Mouse (Mus musculus): ENCODE measurements at regions not wholly inside any gene's neighbourhood (a gene's known extent, or its start where the extent isn't known, plus 50 kb on each side); places are given as distances from the start of the nearest gene placed in this dataset.
A peak's percentile ranks its signal among the peaks of the same experiment; 100 is the strongest.

DNA sequence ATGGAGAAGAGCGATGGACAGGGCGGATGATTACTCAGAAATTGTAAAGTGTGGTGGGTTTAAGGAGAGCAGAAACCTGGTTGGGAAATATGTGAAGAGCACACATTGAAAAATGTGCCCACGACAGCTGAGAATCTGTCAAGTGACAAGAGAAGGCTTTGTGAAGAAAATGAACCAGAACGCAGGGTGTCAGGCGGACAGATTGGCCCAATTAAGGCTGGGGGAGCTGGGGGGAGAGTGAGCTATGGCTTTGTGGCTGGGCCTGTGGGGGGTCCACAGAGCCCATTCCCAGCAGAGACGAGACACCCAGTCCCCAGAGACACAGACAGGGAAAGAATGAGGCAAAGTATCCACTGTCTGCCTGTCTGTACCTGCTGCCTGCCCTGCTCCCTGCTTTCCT is 153.3 kb downstream of the Shq1 start:
- DNase-seq (ENCODE audit: low spot score in 2 of 2), result no peak

- no peak for DNase-seq (ENCODE audit: low spot score in 2 of 2)
These were observed 158.3 kb downstream of the Shq1 start for GRCm38 (mm10) chr6:100512676-100513075.

GRCm38 (mm10) chr6:100510676-100511075 is 160.3 kb downstream of the Shq1 start:
- DNase-seq (ENCODE audit: low spot score in 2 of 2), result no peak

GRCm38 (mm10) chr6:100505506-100506247 is 165.3 kb downstream of the Shq1 start:
- no peak for DNase-seq (ENCODE audit: low spot score in 2 of 2)

- DNase-seq (ENCODE audit: low spot score in 2 of 2), result peak; percentile 47 to 62
These were observed 167.8 kb downstream of the Shq1 start for GRCm38 (mm10) chr6:100502961-100503782.

GRCm38 (mm10) chr6:100502139-100502538 is 168.8 kb downstream of the Shq1 start:
- no peak for DNase-seq (ENCODE audit: low spot score in 2 of 2)

- peak; percentile 35 to 54 for DNase-seq (ENCODE audit: low spot score in 2 of 2)
These were observed 170.2 kb downstream of the Shq1 start for GRCm38 (mm10) chr6:100500741-100501140.

GRCm38 (mm10) chr6:100500060-100500459 is 170.9 kb downstream of the Shq1 start:
- no peak for DNase-seq (ENCODE audit: low spot score in 2 of 2)

GRCm38 (mm10) chr6:100498861-100499271 is 172.1 kb downstream of the Shq1 start:
- no peak for DNase-seq (ENCODE audit: low spot score in 2 of 2)

GRCm38 (mm10) chr6:100498126-100498525 is 172.8 kb downstream of the Shq1 start:
- no peak for DNase-seq (ENCODE audit: low spot score in 2 of 2)

GRCm38 (mm10) chr6:100496135-100496534 is 174.8 kb downstream of the Shq1 start:
- no peak for DNase-seq (ENCODE audit: low spot score in 2 of 2)

- peak; percentile 25 to 41 for DNase-seq (ENCODE audit: low spot score in 2 of 2)
These were observed 175.8 kb downstream of the Shq1 start for GRCm38 (mm10) chr6:100495131-100495530.

DNA sequence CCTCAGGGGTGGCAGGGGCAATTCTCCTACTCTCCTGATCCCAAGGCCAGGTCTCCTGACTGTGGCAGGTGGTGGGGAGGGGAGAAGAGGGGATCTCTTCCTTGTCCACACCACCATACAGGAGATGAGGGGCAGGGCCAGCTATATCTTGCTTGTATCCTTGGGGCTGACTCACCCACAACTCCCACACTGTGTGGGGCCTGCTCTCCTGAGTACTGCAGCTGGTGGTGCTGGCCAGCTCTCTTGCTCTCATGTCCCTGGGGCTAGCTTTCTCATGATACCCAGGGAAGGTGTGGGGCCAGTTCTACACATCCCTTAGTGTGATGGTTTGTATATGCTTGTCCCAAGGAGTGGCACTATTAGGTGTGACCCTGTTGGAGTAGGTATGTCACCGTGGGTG is 177.4 kb downstream of the Shq1 start:
- no peak for DNase-seq (ENCODE audit: low spot score in 2 of 2)

GRCm38 (mm10) chr6:100491811-100492210 is 179.1 kb downstream of the Shq1 start:
- no peak for DNase-seq (ENCODE audit: low spot score in 2 of 2)

- no peak for DNase-seq (ENCODE audit: low spot score in 2 of 2)
These were observed 179.8 kb downstream of the Shq1 start for GRCm38 (mm10) chr6:100490920-100491712.

- DNase-seq (ENCODE audit: low spot score in 2 of 2), result no peak
These were observed 187.1 kb downstream of the Shq1 start for GRCm38 (mm10) chr6:100483836-100484235.

DNA sequence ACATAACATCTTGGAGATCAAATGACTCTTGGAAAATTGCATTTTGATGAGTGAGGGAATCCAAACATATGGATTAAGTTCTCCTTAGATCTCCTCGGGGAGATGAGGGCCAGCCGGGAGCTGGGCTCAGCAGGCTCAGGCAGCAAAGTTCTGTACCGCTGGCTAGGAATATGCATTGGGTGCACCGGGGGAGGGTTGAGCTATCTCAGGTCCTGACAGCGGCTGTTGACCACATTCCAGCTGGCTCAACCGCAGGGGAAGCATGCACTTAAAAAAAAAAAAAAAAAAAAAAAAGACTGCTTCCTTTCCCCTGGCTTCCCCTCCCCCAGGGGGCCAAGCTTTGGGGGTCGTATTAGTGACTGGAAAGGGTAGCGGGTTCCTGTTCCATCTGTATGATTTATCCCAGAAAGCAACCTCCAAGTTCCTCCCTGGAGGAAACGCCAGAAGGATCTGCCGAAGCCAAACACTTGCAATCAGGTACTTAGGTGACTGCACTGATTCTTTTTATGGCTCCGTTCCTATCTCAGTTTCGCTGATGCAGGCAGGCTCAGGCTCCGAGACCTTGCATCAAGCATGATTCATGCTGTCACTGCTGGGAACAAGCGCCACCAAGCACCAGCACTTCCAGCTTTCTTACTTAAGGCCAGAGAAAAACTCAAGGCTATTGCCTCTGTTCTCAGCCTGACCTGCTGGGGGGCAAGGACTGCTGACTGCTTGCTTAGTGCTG is 187.7 kb downstream of the Shq1 start:
- DNase-seq (ENCODE audit: low spot score in 2 of 2), result no peak

- DNase-seq (ENCODE audit: low spot score in 2 of 2), result no peak
These were observed 188.4 kb downstream of the Shq1 start for GRCm38 (mm10) chr6:100482572-100482971.

GRCm38 (mm10) chr6:100480525-100480924 is 190.4 kb downstream of the Shq1 start:
- no peak for DNase-seq (ENCODE audit: low spot score in 2 of 2)

- DNase-seq (ENCODE audit: low spot score in 2 of 2), result peak in 1 of 2 experiments; percentile 30
These were observed 191.1 kb downstream of the Shq1 start for GRCm38 (mm10) chr6:100479881-100480280.

DNA sequence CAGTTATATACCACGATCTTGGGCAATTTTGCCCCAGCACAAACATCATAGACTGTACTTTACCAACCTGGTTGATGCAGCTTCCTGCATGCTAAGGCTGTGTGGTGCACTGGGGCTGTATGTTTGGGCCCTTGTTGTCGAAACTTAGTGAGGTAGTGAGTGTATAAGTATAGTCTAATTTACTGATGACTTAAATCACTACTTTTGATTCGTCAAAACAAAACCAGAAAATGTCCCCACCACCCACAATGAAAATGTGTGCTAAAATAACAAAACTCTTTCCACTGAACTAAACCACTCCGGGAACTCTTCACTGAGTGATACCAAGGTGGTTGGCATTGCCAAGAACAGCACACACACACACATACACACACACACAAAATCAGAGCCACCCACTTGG is 191.5 kb downstream of the Shq1 start:
- DNase-seq (ENCODE audit: low spot score in 2 of 2), result no peak

Measured in heart, adult 9 months (tissue).